Mouse (Mus musculus) hindbrain, embryonic 14.5 days (tissue): ENCODE measurements around the gene Pgm1. TPM values are rescaled to one million over a fixed set of nuclear protein-coding genes. Genes with fewer than 3 reads are reported as not detected.

Experiments used
- ATAC-seq: fragments of 200-750 bp; cut with Nextera tagmentation; 2 replicates; pipeline ENCODE4 v1.8.0; 2017; ENCODE audit warnings: moderate number of reproducible peaks, mild to moderate bottlenecking, moderate TSS enrichment, moderate library complexity; ENCODE audit not compliant: low FRiP score
- DNase-seq: peaks from one replicate; pipeline ENCODE4 v3.0.0-alpha.2; 2015; ENCODE audit warnings: low spot score
- H3K27ac ChIP-seq: fragments of 300-500 bp; sonication (generic); 2 replicates; pipeline ENCODE4 v1.5.1; 2014; ENCODE audit warnings: mild to moderate bottlenecking, moderate library complexity
- H3K27me3 ChIP-seq: fragments of 300-500 bp; sonication (generic); 2 replicates; pipeline ENCODE4 v1.6.1; 2014; ENCODE audit warnings: mild to moderate bottlenecking, low read length, mixed read lengths; ENCODE audit not compliant: control insufficient read depth, insufficient read depth
- H3K36me3 ChIP-seq: fragments of 300-500 bp; sonication (generic); replicated peaks from 2 replicates; pipeline ENCODE4 v1.6.1; 2014; ENCODE audit not compliant: control insufficient read depth, insufficient read depth
- H3K4me1 ChIP-seq: fragments of 300-500 bp; sonication (generic); replicated peaks from 2 replicates; pipeline ENCODE4 v1.6.1; 2014; ENCODE audit warnings: antibody characterized with exemption, low read length, mixed read lengths; ENCODE audit not compliant: control insufficient read depth, insufficient read depth
- H3K4me2 ChIP-seq: fragments of 300-500 bp; sonication (generic); replicated peaks from 2 replicates; pipeline ENCODE4 v1.6.1; 2014; ENCODE audit warnings: mild to moderate bottlenecking, moderate library complexity
- H3K4me3 ChIP-seq: fragments of 300-500 bp; sonication (generic); replicated peaks from 2 replicates; pipeline ENCODE4 v1.5.1; 2014; ENCODE audit warnings: mild to moderate bottlenecking, low read length
- H3K9ac ChIP-seq: fragments of 300-500 bp; sonication (generic); 2 replicates; pipeline ENCODE4 v1.6.1; 2014
- H3K9me3 ChIP-seq: fragments of 300-500 bp; sonication (generic); 2 replicates; pipeline ENCODE4 v1.6.1; 2016; ENCODE audit warnings: low read length; ENCODE audit not compliant: control insufficient read depth
- WGBS: fragments of 180-500 bp; shearing (Covaris S2); extraction: QIAGEN DNeasy Blood & Tissue Kit; methylation state at CpG from one replicate; pipeline ENCODE4 v1.1.7; 2014; 5-methylcytosine and 5-hydroxymethylcytosine counted together
- polyA plus RNA-seq: library from polyadenylated mRNA; unstranded; fragments of >200 nt; fragmentation: Nextera tagmentation; extraction: Ambion mirVana; gene quantifications from 2 replicates; pipeline ENCODE4 v1.2.1, GENCODE M21; 2014

Pgm1 gene
- polyA plus RNA-seq, 1 experiment from 2014 or later = 82.7 TPM

DNA sequence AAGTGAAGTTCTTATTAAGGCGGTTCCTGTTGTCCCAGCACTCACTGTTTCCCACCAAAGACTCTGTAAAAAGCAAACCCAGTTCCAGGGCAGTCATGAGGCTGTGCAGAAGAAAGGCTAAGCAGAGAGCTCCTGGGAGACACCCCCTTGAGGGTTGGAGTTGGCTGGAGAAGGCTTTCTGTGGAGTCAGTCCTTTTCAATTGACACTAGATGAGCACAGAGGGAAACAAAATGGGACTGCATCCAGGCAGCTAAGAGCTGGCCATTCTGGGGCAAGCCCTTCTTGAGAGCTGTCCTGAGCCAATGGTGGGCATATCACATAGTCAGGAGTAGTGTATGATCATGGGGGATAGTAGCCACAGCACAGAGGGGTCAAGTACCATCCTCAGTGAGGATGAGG is 44.7 kb downstream of the Pgm1 start:
- no peak overlapping the region for H3K27ac ChIP-seq
- H3K9me3 ChIP-seq = no peaks in the 10 kb centered on the region
- H3K4me1 ChIP-seq = no peaks in the 10 kb centered on the region
- DNase-seq = no peak
- H3K36me3 ChIP-seq = peaks cover 8% of the 10 kb centered on the region
- H3K27me3 ChIP-seq = no peaks in the 10 kb centered on the region
- H3K4me2 ChIP-seq = no peak overlapping the region
- no peak for ATAC-seq
- H3K9ac ChIP-seq = no peak overlapping the region
- WGBS = 97% methylated on average over 1 of the region's 1 CpGs
- no peak overlapping the region for H3K4me3 ChIP-seq

DNA sequence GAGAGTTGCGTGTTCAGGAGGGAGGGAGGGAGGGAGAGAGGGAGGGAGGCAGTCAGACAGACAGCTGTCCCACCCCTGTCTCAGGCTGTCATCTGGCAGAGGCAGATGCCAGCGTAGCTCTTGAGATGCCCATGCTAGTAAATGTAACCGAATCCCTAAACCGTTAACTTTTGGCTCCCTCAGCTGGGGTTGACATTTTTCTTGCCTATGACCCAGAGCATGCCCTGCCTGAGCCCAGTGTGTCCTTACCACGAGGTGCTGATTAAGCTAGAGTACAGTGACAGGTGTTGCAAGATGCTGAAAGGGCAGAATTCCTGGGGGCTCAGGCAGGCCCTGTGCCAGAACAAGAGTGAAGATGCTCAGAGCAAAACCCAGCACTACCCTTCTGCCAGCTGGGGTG is 45.2 kb downstream of the Pgm1 start:
- no peak overlapping the region for H3K9ac ChIP-seq
- no peak overlapping the region for H3K27ac ChIP-seq
- H3K4me3 ChIP-seq = no peak overlapping the region
- WGBS = 71% methylated on average over 5 of the region's 5 CpGs
- no peaks in the 10 kb centered on the region for H3K9me3 ChIP-seq
- H3K4me1 ChIP-seq = no peaks in the 10 kb centered on the region
- H3K36me3 ChIP-seq = peaks cover 7% of the 10 kb centered on the region
- DNase-seq (no peak), ATAC-seq (no peak)
- H3K27me3 ChIP-seq = no peaks in the 10 kb centered on the region
- H3K4me2 ChIP-seq = no peak overlapping the region

DNA sequence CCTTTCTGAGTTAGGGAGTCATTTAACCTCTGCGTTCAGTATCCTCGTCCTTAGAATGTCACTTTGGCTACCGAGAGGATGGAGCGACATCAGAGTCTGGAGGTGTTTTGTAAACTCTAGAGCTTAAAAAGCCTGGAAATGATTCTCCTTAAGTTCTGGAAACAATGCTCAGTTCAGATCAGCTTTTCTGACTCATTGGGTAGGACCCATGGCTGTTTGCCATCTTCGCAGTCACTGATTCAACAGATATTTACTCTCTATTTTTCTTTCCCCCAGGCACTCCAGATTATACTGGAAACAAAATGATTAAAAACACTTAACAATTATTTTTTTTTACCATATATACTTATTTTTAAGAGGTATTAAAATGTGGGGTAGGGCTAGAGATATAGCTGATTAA is 50.1 kb downstream of the Pgm1 start:
- H3K9ac ChIP-seq = no peak overlapping the region
- ATAC-seq = no peak
- H3K36me3 ChIP-seq = peaks cover 4% of the 10 kb centered on the region; the same call in 1 of the 2 replicates
- H3K27me3 ChIP-seq = no peaks in the 10 kb centered on the region
- H3K4me1 ChIP-seq = no peaks in the 10 kb centered on the region
- no peak overlapping the region for H3K4me2 ChIP-seq
- no peaks in the 10 kb centered on the region for H3K9me3 ChIP-seq
- H3K4me3 ChIP-seq = no peak overlapping the region
- no peak overlapping the region for H3K27ac ChIP-seq
- DNase-seq = no peak
- WGBS = 92% methylated on average over 5 of the region's 5 CpGs

DNA sequence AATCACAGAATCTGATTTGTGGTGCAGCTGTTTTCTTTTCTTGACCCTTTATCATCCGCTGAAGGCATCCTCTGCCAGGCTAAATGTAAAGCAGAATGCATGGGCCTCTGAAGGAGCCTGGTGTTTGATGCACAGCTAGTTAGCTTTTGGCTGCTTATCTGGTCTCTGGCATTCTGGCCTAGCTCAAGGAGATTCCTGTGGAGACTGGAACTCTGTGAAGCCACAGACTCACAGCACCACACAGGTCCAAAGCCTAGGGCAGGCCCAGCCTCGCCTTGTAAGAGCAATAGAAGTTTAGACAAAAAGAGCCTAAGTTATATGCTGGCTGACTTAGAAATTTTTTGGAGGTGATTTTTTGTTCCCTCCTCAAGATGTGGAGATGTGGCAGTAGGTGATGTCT is 52.0 kb downstream of the Pgm1 start:
- 89% methylated on average over 2 of the region's 2 CpGs for WGBS

DNA sequence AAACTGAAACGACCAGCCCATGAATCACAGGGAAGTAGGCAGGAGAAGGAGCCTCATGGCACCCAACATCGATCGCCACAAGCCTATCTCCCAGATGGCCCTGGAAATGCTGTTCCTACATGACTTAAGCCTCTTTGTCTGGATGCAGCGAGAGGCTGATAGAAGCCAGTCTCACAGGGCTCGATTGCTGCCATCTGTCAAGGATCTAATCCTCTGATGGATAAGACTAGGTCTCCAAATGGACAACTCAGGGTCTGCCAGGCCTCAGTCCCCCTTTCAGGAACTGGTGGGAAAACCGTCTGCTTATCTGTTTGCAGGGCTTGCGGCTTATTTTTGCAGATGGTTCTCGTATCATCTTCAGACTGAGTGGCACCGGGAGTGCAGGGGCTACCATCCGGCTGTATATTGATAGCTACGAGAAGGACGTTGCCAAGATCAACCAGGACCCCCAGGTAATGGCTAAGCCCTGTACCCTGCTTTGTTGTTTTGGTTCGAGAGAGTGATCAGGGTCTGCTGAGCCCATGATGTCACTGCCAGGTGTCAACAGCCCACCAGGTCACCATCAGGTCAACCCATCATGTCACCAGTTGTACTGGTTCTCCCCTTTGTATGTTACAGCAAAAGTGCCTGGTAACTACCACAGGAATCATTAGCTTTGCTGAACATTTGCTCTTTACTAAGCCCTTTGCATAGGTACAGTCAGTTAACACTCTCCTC is 54.6 kb downstream of the Pgm1 start:
- Histone ChIP-seq H3K36me3 (peaks cover 4% of the 10 kb centered on the region; the same call in 1 of the 2 replicates), H3K27ac (no peak overlapping the region), H3K4me2 (no peak overlapping the region), H3K4me1 (no peaks in the 10 kb centered on the region), H3K4me3 (no peak overlapping the region), H3K27me3 (no peaks in the 10 kb centered on the region), H3K9ac (no peak overlapping the region), H3K9me3 (no peaks in the 10 kb centered on the region)
- DNase-seq (no peak), ATAC-seq (no peak)
- 79% methylated on average over 13 of the region's 13 CpGs for WGBS

More for the DNA sequence above, 52.0 kb downstream of the Pgm1 start:
- H3K4me3 ChIP-seq = no peak overlapping the region
- peaks cover 4% of the 10 kb centered on the region; the same call in 1 of the 2 replicates for H3K36me3 ChIP-seq
- no peak overlapping the region for H3K4me2 ChIP-seq
- no peak overlapping the region for H3K27ac ChIP-seq
- ATAC-seq (no peak), DNase-seq (no peak)
- no peaks in the 10 kb centered on the region for H3K27me3 ChIP-seq
- no peaks in the 10 kb centered on the region for H3K4me1 ChIP-seq
- no peak overlapping the region for H3K9ac ChIP-seq
- H3K9me3 ChIP-seq = no peaks in the 10 kb centered on the region

DNA sequence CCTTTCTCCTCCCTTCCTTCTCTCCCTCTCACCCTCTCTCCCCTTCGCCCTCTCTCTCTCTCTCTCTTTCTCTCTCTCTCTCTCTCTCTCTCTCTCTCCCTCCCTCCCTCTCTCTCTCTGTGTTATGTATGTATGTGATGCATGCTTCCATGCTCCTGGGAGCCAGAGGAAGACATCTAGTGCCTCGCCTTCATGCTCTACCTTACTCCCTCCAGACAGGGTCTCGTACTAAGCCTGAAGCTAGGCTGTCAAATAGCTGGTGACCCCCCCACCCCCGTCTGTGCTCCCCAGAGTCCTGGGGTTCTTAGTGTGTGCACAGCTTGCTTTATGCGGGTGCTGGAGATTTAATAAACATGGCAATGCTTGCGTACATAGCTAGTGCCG is 55.1 kb downstream of the Pgm1 start:
- Histone ChIP-seq H3K9me3 (no peaks in the 10 kb centered on the region), H3K4me1 (no peaks in the 10 kb centered on the region), H3K36me3 (peaks cover 4% of the 10 kb centered on the region; the same call in 1 of the 2 replicates), H3K4me3 (no peak overlapping the region), H3K27ac (no peak overlapping the region), H3K27me3 (no peaks in the 10 kb centered on the region), H3K9ac (no peak overlapping the region), H3K4me2 (no peak overlapping the region)
- ATAC-seq (no peak), DNase-seq (no peak)
- whole genome bisulfite sequencing = 66% methylated on average over 7 of the region's 7 CpGs

DNA sequence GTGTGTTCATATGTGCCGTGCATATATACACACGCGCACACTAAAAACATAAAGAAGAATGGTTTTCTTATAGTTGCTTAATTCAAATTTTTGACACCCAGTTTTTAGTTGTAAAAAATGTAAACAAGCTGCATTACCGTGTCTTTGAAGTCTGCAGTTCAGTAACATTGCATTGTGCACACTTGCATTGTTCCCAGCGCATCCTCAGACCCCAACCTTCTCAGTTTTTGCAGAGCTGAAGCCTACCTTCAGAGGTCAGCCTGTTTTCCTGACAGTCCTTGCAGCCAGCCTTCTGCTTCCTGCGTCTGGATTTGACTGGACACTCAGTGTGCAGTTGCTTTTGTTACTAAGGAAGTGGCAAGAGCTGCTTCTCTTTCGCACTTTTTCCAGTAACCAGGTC is 55.9 kb downstream of the Pgm1 start:
- Histone ChIP-seq H3K36me3 (peaks cover 4% of the 10 kb centered on the region; the same call in 1 of the 2 replicates), H3K27ac (no peak overlapping the region), H3K4me2 (no peak overlapping the region), H3K4me1 (no peaks in the 10 kb centered on the region), H3K9ac (no peak overlapping the region), H3K27me3 (no peaks in the 10 kb centered on the region), H3K4me3 (no peak overlapping the region), H3K9me3 (no peaks in the 10 kb centered on the region)
- DNase-seq (no peak), ATAC-seq (no peak)
- 84% methylated on average over 7 of the region's 7 CpGs for WGBS

DNA sequence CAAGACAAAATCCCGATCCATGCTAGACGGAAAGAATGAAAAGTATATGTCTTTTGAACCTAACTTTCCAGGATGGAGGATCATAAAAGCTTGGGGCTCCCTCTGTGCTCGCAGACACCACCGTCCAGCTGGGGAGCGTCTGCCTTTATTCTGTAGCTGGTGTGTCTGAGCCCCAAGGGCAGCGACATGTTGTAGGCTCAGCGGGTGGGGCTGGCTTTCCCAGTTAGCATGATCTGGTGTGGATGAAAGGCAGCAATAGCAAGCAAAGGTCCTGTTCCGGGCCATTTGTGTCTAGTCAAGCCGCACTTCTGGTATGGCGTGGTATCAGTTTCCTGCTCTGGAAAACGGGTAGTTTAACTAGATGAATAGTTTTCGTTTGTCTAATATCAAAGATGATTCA is 56.4 kb downstream of the Pgm1 start:
- 82% methylated on average over 12 of the region's 12 CpGs for whole genome bisulfite sequencing
- ATAC-seq (no peak), DNase-seq (no peak)
- no peak overlapping the region for H3K27ac ChIP-seq
- H3K9ac ChIP-seq = no peak overlapping the region
- no peaks in the 10 kb centered on the region for H3K4me1 ChIP-seq
- no peaks in the 10 kb centered on the region for H3K27me3 ChIP-seq
- H3K4me3 ChIP-seq = no peak overlapping the region
- H3K4me2 ChIP-seq = no peak overlapping the region
- H3K36me3 ChIP-seq = peaks cover 4% of the 10 kb centered on the region; the same call in 1 of the 2 replicates
- H3K9me3 ChIP-seq = no peaks in the 10 kb centered on the region

DNA sequence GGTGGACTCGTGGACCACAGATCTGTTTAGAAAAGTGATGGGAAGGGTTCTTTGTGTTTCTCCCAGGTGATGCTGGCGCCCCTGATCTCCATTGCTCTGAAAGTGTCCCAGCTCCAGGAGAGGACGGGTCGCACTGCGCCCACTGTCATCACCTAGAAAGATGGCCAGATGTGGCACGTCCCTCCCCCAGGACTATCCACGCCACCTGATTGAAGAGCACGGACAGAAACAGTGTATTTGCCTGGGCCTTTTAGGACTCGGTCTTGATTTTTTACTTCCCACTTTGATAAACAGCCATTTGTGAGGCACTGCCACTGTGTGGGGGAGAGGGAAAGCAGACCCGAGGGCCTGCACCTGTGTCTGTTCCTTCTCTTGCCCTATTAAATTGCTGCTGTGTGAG is 57.4 kb downstream of the Pgm1 start:
- no peak for DNase-seq
- no peaks in the 10 kb centered on the region for H3K27me3 ChIP-seq
- no peaks in the 10 kb centered on the region for H3K4me1 ChIP-seq
- 0 out of 2 replicates have a peak, but pooled peaks cover 4% of the 10 kb centered on the region for H3K36me3 ChIP-seq
- no peak overlapping the region for H3K9ac ChIP-seq
- ATAC-seq = no peak
- H3K4me2 ChIP-seq = no peak overlapping the region
- H3K4me3 ChIP-seq = no peak overlapping the region
- 92% methylated on average over 10 of the region's 10 CpGs for WGBS
- no peaks in the 10 kb centered on the region for H3K9me3 ChIP-seq
- H3K27ac ChIP-seq = no peak overlapping the region

DNA sequence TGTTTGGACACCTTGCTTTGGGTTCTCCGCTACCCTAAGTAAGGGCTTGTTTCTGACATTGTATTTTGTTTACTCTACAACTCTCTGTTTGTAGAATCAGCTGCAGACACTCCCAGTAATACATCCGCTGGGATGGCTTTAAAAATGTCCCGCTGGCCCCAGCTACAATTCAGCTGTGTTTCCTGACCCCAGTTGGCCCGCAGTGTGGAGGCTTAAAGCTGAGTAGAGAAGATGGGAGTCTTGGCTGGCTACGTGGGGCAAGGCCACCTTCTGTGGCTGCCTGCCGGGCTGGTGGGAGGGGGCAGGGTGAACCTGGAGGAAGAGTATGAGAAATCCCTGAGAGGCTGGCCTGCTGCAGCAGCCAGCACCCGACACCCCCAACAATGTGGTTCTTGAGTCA is 59.6 kb downstream of the Pgm1 start:
- H3K4me3 ChIP-seq = no peak overlapping the region
- H3K4me1 ChIP-seq = no peaks in the 10 kb centered on the region
- 76% methylated on average over 7 of the region's 7 CpGs for WGBS
- H3K4me2 ChIP-seq = no peak overlapping the region
- no peaks in the 10 kb centered on the region for H3K36me3 ChIP-seq
- ATAC-seq (no peak), DNase-seq (no peak)
- H3K27me3 ChIP-seq = no peaks in the 10 kb centered on the region
- no peaks in the 10 kb centered on the region for H3K9me3 ChIP-seq
- H3K9ac ChIP-seq = no peak overlapping the region
- no peak overlapping the region for H3K27ac ChIP-seq
